Mouse (Mus musculus) megakaryocyte, adult 5-6 weeks (primary cell): ENCODE data around the gene Fam129a. TPM values are rescaled to one million over a fixed set of nuclear protein-coding genes. Genes with fewer than 3 reads are reported as not detected.

Source experiments
- ATAC-seq: 2 replicates; pipeline ENCODE4 v1.8.0; 2016; ENCODE audit warnings: mild to moderate bottlenecking, inconsistent platforms; ENCODE audit not compliant: poor library complexity, severe bottlenecking
- total RNA-seq, 2 experiments: library from RNA; stranded (forward) in 1 of 2; stranded (reverse) in 1 of 2; fragments of 153-499, 151-499 nt in 1 of 2; fragments of 221-1000, 200-1000 nt in 1 of 2; gene quantifications; 2 replicates each; pipeline versions ENCODE4 v1.2.3 to v1.2.4; 2015 to 2017

Gene Fam129a
- total RNA-seq, 2 experiments from 2014 or later: 69.2 to 157 TPM

- ATAC-seq: peak; percentile 56
Observed at GRCm38 (mm10) chr1:151660883-151661282, 89.9 kb downstream of the Fam129a start.

DNA sequence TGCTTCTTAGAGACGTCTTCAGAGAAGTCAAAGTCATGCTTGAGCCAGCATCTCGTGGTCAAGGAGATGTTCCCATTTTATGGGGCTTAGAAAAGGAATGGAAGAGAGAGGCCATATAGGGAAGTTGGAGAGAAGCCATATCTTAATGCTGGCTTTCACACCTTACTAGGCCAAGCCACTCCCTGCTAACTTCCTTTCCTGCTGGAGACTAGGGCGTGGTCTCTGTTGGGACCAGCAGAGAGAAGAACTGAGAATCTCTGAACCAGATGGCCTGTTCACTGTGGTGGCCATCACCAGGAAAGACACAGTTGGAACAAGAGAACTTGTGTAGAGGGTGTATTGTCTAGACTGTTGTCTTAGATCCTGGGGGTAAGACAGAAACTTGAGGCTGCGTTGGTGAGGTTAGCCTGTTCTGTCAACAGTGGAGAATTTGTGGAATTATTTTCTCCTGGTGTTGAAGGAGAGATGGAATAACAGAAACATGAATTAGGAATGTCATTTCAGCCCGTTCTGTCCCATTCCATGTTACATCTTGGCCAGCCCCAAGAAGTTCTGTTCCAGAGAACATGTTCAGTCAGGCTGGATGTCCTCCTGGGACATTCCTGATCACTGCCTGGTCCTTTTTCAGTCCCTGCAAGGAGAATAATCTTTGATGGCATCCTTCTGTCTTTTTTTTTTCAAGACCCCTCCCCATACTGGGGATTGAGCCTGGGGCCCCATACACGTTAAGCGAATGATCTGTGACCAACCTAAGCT is 90.9 kb downstream of the Fam129a start:
- ATAC-seq: peak; percentile 61

- ATAC-seq: no peak; the same call in 1 of the 2 replicates
Observed at GRCm38 (mm10) chr1:151662958-151663357, 92.0 kb downstream of the Fam129a start.

DNA sequence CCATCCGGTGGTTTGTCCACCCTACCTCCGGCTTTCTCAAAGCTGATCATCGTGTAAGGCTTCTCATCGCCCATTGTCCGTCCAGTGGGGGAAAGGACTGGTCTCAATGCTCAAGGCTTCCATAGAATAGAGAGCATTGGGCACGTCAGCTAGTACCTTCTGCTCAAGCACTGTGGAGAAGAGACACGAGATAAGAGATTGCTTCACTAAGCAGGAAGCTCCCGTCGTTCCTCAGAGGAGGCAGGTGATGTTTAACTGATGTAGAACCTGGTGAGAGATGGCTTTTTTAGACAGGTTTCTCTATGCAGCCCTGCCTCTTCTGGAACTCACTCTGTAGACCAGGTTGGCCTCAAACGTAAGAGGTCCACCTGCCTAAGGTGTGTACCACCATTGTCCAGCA is 93.4 kb downstream of the Fam129a start:
- no peak for ATAC-seq

GRCm38 (mm10) chr1:151664837-151665431 is 93.9 kb downstream of the Fam129a start:
- no peak for ATAC-seq

- ATAC-seq: no peak
Observed at GRCm38 (mm10) chr1:151667351-151668074, 96.5 kb downstream of the Fam129a start.

GRCm38 (mm10) chr1:151670006-151670591 is 99.1 kb downstream of the Fam129a start:
- ATAC-seq: peak; percentile 97

- no peak for ATAC-seq
Observed at GRCm38 (mm10) chr1:151675684-151676083, 104.7 kb downstream of the Fam129a start.

GRCm38 (mm10) chr1:151677185-151677809 is 106.3 kb downstream of the Fam129a start:
- no peak for ATAC-seq

DNA sequence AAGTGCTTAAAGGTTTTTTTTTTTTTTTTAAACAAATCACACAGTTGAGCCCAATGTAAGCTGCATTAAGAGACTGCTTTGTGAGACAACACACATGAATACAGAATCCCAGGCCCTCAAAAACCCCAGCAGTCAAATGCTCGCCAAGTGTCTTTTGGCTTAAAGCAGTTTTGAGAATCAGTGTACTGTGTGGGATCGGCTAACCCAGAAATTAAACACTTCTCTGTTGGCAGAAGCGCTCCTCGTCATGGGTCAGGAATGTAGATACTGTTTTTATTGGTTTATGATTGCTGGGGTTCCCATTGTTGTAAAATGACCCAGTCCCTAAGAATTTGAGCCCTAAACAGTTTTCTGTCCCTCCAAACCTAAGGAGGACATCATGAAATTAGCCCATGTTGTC is 107.0 kb downstream of the Fam129a start:
- no peak for ATAC-seq

DNA sequence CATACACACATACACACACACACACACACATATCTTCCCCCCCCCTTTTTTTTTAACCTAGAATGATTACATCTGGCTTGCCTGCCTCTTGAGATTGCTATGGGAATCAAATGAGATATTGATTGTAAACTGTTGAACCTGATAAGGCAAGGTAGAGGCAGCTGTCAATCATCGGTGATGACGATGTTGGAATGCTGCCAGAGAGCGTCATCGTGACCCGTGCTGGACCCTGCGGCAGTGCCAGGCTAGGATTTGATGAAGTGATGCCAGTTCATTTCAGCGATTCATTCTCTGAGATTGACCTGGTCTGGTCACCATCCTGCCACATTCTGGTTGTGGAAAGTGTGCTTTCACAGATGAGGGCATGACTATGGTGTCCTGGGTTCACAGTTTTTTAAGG is 108.2 kb downstream of the Fam129a start:
- no peak for ATAC-seq

DNA sequence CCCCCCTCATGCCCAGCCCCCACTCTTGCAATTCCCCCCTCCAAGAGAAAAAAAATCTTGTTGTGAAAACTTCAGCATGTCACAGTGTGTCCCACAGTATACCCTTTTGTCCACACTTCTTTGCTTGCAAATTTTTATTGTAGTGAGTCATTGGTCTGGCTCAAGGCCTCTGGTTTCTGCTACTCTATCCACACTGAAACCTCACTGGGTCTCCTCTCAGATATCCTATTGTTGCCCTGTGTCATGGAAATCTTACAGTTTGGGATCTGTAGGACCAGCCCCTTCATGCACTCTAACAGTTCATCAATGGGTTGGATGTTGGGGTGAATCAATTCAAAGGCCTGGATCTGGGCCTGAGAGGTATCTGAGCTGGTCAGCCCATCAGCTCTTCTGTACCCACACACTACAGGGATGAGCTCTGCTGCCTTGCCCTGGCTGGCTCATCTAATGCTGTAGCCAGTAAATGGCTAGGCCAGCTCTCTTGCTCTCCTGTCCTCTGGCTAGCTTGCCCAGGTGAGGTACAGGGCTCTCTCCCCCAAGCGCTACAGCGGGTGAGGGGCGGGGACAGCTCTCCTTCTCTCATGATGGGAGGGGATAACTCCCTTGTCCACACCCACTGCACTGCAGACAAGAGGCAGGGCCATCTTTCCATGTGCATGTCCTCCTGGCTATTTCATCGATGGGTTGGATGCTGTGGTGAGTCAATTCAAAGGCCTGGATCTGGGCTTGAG is 109.1 kb downstream of the Fam129a start:
- no peak for ATAC-seq

GRCm38 (mm10) chr1:151680971-151681370 is 110.0 kb downstream of the Fam129a start:
- no peak for ATAC-seq

GRCm38 (mm10) chr1:151682896-151683295 is 111.9 kb downstream of the Fam129a start:
- ATAC-seq: peak; percentile 62

- no peak for ATAC-seq
Observed at GRCm38 (mm10) chr1:151684451-151684892, 113.5 kb downstream of the Fam129a start.

GRCm38 (mm10) chr1:151684978-151685377 is 114.0 kb downstream of the Fam129a start:
- ATAC-seq: 0 out of 2 replicates have a peak, but pooled peaks have one; percentile 5

DNA sequence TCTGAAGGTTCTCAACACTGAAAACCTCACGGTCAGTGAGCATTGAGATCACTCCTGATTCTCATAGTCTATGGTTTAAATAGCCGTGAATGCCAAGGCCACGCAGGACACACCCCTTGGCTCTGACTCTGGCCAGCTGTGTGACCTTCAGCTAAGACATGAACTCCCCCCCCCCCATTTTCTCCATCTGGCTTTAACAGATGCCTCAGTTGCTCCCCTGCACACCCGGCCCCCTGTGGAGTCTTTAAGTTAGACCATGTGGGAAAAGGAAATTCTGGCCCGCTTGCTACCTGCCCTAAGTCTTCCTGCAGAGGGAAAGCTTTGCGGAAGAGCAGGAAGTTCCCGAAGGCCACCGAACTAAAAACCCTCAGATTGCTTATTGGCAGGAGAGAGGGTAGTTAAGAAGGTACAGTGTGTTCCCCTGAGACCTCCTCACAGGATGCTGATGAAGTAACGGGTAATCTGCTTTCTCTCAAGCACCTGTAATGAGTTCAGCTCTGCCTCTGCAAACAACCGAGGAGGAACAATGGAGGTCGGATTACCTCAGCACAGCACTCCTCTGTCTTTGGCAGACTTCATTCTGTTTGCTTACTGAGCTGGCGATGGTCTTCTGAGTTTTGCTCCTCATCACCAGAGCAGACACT is 114.8 kb downstream of the Fam129a start:
- ATAC-seq: no peak

DNA sequence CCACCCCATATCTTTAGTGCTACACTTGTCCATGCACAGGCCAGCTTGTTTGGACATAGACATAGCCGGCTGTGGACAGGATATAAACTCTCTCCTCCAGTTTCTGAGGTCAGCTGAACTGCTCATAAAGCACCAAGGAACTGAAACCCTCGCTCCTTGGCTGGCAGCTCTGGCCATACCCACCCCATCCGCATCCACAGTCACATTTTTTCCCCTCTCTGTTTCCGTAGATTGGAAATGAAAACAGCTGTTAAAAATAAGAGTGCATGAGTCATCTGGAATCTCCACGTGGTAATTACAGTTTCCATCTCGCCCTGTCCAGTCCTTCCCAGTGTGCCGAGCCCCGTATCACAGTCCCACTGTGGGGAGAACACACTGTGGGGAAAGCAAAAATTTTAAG is 115.7 kb downstream of the Fam129a start:
- peak; percentile 52 for ATAC-seq

DNA sequence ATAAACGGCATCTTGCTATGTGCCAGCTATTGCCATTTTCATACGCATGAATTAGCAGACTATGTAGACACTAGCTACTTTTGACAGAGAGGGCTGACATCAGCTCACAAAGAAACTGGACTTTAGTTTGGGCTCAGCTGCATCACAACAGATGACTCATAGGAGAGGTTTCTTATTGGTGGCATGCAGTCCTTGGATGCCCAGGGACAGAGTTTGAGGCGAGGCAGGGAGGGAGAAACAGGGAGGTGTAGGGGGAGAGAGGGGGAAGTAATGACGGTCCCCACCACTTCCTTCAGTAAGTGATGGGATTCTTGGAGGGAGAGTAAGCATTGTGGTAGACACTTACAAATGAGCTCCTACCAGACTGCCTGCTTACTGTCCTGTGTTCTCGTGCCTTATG is 118.0 kb downstream of the Fam129a start:
- ATAC-seq: peak; percentile 29

GRCm38 (mm10) chr1:151689561-151689960 is 118.6 kb downstream of the Fam129a start:
- ATAC-seq: peak; percentile 65
